Mouse (Mus musculus) megakaryocyte, embryonic 14.5 days (primary cell): Measurements from ENCODE around the gene Xntrpc. TPM values are rescaled to one million over a fixed set of nuclear protein-coding genes. Genes with fewer than 3 reads are reported as not detected.

Experiments
- H3K27me3 ChIP-seq: replicated peaks from 2 replicates; pipeline ENCODE3; 2012; ENCODE audit warnings: inconsistent platforms
- H3K36me3 ChIP-seq: replicated peaks from 2 replicates; pipeline ENCODE3; 2012; ENCODE audit warnings: low read length, inconsistent platforms, mixed read lengths
- H3K4me1 ChIP-seq: 2 replicates; pipeline ENCODE4 v1.6.1; 2012; ENCODE audit warnings: inconsistent platforms
- H3K4me3 ChIP-seq: replicated peaks from 2 replicates; pipeline ENCODE3; 2012; ENCODE audit warnings: moderate library complexity, mild to moderate bottlenecking, inconsistent platforms
- H3K9me3 ChIP-seq: 2 replicates; pipeline ENCODE4 v1.6.1; 2012; ENCODE audit warnings: inconsistent platforms
- FLI1 ChIP-seq: IDR thresholded peaks from 2 replicates; pipeline ENCODE4 v1.6.1; 2012; ENCODE audit warnings: low read length, inconsistent platforms, mixed read lengths
- GATA1 ChIP-seq: IDR thresholded peaks from 3 replicates; pipeline ENCODE4 v1.6.1; 2012; ENCODE audit warnings: mixed read lengths, low read length, inconsistent platforms, borderline replicate concordance
- polyA plus RNA-seq: library from polyadenylated mRNA; stranded (reverse); fragments of >175 nt; gene quantifications from 2 replicates; pipeline ENCODE4 v1.2.3, GENCODE M21; 2012; ENCODE audit warnings: low replicate concordance; ENCODE audit not compliant: insufficient read depth

The Xntrpc gene
- polyA plus RNA-seq, 1 experiment = 0.51 TPM

DNA sequence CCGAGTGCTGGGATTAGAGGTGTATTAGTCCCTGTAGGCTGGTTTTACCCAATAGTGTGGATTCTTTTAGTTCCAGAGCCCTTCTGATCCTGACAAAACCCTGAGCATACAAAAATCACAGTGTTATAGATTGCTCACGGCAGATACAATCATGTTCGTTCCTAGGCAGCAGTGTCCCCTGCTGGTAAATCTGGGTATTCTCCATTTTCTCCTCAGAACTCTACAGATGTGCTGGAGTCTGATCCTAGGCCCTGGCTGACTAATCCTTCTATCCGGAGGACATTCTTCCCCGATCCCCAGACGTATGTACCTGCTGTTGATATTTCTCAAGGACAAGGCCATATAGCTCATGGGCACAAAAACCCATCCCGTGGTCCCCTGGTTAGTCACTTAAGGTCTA, 13.0 kb downstream of the Xntrpc start:
- Histone ChIP-seq H3K27me3 (no peaks in the 10 kb centered on the region), H3K36me3 (peaks cover 87% of the 10 kb centered on the region), H3K4me3 (no peak overlapping the region), H3K4me1 (0 out of 2 replicates have a peak, but pooled peaks cover 3% of the 10 kb centered on the region), H3K9me3 (no peaks in the 10 kb centered on the region)
- TF ChIP-seq FLI1 (no peak), GATA1 (no peak)

- H3K36me3 ChIP-seq = peaks cover 83% of the 10 kb centered on the region
- TF ChIP-seq GATA1 = no peak
- TF ChIP-seq FLI1 = no peak
- no peaks in the 10 kb centered on the region for H3K9me3 ChIP-seq
- H3K27me3 ChIP-seq = no peaks in the 10 kb centered on the region
- H3K4me1 ChIP-seq = 0 out of 2 replicates have a peak, but pooled peaks cover 3% of the 10 kb centered on the region
- no peak overlapping the region for H3K4me3 ChIP-seq
These were observed 14.8 kb downstream of the Xntrpc start for GRCm38 (mm10) chr7:102080311-102080710.

- TF ChIP-seq FLI1 (no peak), GATA1 (no peak)
- Histone ChIP-seq H3K9me3 (no peaks in the 10 kb centered on the region), H3K4me1 (0 out of 2 replicates have a peak, but pooled peaks cover 3% of the 10 kb centered on the region), H3K36me3 (peaks cover 71% of the 10 kb centered on the region), H3K4me3 (no peak overlapping the region), H3K27me3 (peaks cover 4% of the 10 kb centered on the region)
These were observed 16.3 kb downstream of the Xntrpc start for GRCm38 (mm10) chr7:102081784-102082183.

- Histone ChIP-seq H3K4me1 (no peaks in the 10 kb centered on the region), H3K9me3 (no peaks in the 10 kb centered on the region), H3K4me3 (no peak within 1 kb of the TSS), H3K36me3 (peaks cover 61% of the 10 kb centered on the region), H3K27me3 (peaks cover 4% of the 10 kb centered on the region)
- TF ChIP-seq FLI1 (no peak), GATA1 (no peak)
These were observed 17.3 kb downstream of the Xntrpc start, which contains the start of gene Trpc2 for GRCm38 (mm10) chr7:102082816-102083215. Gene Trpc2 (plus strand): TSS chr7:102083116.

- Histone ChIP-seq H3K36me3 (peaks cover 52% of the 10 kb centered on the region), H3K4me1 (no peaks in the 10 kb centered on the region), H3K4me3 (no peak overlapping the region), H3K27me3 (peaks cover 6% of the 10 kb centered on the region), H3K9me3 (no peaks in the 10 kb centered on the region)
- TF ChIP-seq FLI1 = no peak
- no peak for TF ChIP-seq GATA1
These were observed 18.7 kb downstream of the Xntrpc start for GRCm38 (mm10) chr7:102084041-102084696.

GRCm38 (mm10) chr7:102087336-102087735, 21.8 kb downstream of the Xntrpc start:
- no peaks in the 10 kb centered on the region for H3K9me3 ChIP-seq
- peaks cover 11% of the 10 kb centered on the region for H3K27me3 ChIP-seq
- H3K4me1 ChIP-seq = no peaks in the 10 kb centered on the region
- no peak overlapping the region for H3K4me3 ChIP-seq
- TF ChIP-seq FLI1 (no peak), GATA1 (no peak)
- peaks cover 22% of the 10 kb centered on the region for H3K36me3 ChIP-seq

DNA sequence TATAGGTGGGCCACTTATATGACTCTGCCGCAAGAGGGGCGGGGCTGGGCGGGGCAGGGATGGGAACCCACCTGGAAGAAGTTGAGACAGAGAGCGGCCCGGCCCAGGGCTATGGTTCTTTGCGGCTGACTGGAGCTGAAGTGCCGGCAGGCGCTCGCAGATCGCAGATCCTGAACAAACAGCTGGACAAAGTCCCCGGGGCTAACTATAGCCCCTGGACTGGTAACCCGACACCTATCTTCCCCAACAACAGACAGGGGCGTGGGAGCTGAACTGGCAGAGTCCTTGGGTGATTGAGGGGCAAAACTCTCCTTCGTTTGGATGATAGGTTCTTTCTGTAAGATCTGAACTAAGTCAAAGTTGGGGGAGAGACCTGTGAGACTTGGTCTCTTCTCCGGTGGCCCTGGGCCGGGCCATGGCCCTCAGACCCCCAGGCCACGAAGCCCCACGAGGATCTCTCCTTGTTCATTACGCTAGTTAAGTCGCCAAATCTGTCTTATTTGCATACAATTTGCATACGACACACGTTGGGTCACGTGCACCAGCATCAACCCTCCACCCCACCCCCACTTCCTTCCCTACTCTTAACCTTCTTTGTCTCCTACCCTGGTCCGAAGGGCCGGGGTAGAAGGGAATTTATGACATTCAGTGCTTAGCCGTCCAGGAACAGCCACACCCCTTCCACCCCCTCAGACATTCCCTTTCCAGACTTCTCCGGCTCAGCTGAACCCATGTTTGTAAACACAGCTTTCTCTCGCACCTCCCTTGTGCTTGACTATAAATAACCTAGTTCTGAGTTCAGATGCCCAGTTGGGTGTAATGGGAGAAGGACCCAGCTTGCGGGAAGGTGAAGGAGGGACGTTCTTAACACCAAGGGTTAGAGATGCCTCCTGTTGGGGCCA, 34.5 kb downstream of the Xntrpc start:
- Histone ChIP-seq H3K4me1 (peaks cover 24% of the 10 kb centered on the region), H3K4me3 (peak overlapping the region; percentile 71), H3K27me3 (peaks cover 84% of the 10 kb centered on the region), H3K36me3 (no peaks in the 10 kb centered on the region), H3K9me3 (no peaks in the 10 kb centered on the region)
- TF ChIP-seq GATA1 (no peak), FLI1 (no peak)

DNA sequence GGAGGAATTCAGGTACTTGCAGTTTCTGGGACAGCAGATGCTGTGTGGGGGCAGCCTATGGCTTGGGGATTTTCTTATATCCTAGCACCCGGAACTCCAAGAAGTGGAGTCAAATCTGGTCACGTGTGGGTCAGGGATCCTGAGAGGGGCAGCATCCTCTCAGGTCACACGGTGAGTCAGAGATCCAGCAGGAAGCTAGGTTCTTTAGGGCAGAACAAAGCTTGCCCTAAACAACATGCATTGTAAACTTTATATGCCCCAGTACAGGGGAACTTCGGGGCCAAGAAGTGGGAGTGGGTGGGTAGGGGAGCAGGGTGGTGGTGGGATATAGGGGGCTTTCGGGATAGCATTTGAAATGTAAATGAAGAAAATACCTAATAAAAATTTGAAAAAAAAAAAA, 35.4 kb downstream of the Xntrpc start:
- Histone ChIP-seq H3K4me1 (peaks cover 24% of the 10 kb centered on the region), H3K36me3 (no peaks in the 10 kb centered on the region), H3K4me3 (no peak overlapping the region), H3K9me3 (no peaks in the 10 kb centered on the region), H3K27me3 (peaks cover 81% of the 10 kb centered on the region)
- TF ChIP-seq GATA1 (no peak), FLI1 (no peak)

DNA sequence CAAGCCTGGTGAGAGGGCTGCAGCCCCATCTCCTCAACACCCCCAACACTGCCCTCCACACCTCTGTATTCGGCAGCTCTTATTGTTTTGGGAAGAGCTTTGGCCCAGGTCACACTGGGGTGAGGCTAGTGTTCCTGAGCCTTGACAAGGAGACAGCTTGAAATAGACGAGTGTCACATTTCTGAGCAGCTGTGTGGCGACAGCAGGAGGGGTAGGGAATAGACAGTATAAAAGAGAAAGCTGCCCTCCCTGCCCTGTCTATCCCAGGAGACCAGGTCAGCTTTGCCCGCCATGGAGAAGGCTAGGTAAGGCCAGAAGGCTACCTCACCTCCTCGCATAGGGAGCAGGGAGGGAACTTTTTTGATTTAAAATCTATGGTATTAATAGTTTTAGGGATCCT, 36.0 kb downstream of the Xntrpc start, which contains the start of gene Art1:
Gene Art1 (plus strand): TSS at position 257 of the 400 bp plus-strand sequence.
- no peak within 1 kb of the TSS for H3K4me3 ChIP-seq
- H3K36me3 ChIP-seq = no peaks in the 10 kb centered on the region
- no peaks in the 10 kb centered on the region for H3K9me3 ChIP-seq
- H3K27me3 ChIP-seq = peaks cover 83% of the 10 kb centered on the region
- H3K4me1 ChIP-seq = peaks cover 24% of the 10 kb centered on the region
- TF ChIP-seq GATA1 (no peak), FLI1 (no peak)

DNA sequence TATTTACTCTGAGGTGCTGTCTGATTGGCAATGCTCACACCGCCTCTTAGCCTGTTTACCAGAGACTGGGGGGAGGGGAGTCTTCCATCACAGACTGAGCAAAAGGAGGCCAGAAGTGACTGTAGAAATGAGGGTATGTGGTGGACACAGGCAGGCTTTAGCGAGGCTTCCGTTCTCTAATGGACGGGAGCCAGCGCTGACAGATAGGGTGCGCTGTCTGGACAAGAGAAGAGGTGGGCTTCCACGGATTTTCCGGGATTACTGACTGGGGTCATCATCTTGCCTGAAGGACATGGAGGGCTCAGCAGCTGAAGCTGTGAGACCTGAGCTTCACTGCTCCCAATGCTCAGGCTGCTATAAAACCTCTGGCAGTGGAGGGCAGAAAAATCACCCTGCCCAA, 36.7 kb downstream of the Xntrpc start:
- no peaks in the 10 kb centered on the region for H3K36me3 ChIP-seq
- H3K27me3 ChIP-seq = peaks cover 82% of the 10 kb centered on the region
- no peak overlapping the region for H3K4me3 ChIP-seq
- no peaks in the 10 kb centered on the region for H3K9me3 ChIP-seq
- TF ChIP-seq FLI1 = no peak
- H3K4me1 ChIP-seq = peaks cover 30% of the 10 kb centered on the region
